Mouse (Mus musculus): ENCODE measurements around the gene Cir1. TPM values are rescaled to one million over a fixed set of nuclear protein-coding genes. Genes with fewer than 3 reads are reported as not detected.

Cir1 gene
- total RNA-seq, 1 experiment from 2014 or later: 27.6 TPM

GRCm38 (mm10) chr2:73272351-73273248, 39.9 kb downstream of the Cir1 start:
- no peak for DNase-seq

GRCm38 (mm10) chr2:73271459-73272161, 40.9 kb downstream of the Cir1 start, which contains the start of gene Sp9:
Gene Sp9 (plus strand): TSS chr2:73271925.
- DNase-seq: peak; percentile 39

GRCm38 (mm10) chr2:73270593-73271458, 41.7 kb downstream of the Cir1 start:
- DNase-seq: no peak

- DNase-seq: no peak
Observed at GRCm38 (mm10) chr2:73270071-73270592, 42.4 kb downstream of the Cir1 start.

GRCm38 (mm10) chr2:73269666-73270065, 42.8 kb downstream of the Cir1 start:
- no peak for DNase-seq

GRCm38 (mm10) chr2:73268836-73269395, 43.6 kb downstream of the Cir1 start:
- no peak for DNase-seq

GRCm38 (mm10) chr2:73268281-73268680, 44.2 kb downstream of the Cir1 start:
- no peak for DNase-seq

GRCm38 (mm10) chr2:73267818-73268217, 44.7 kb downstream of the Cir1 start:
- DNase-seq: no peak

GRCm38 (mm10) chr2:73267231-73267630, 45.3 kb downstream of the Cir1 start:
- no peak for DNase-seq

GRCm38 (mm10) chr2:73266623-73267022, 45.9 kb downstream of the Cir1 start:
- DNase-seq: no peak

- no peak for DNase-seq
Observed at GRCm38 (mm10) chr2:73266011-73266410, 46.5 kb downstream of the Cir1 start.

- no peak for DNase-seq
Observed at GRCm38 (mm10) chr2:73264611-73265195, 47.8 kb downstream of the Cir1 start.

GRCm38 (mm10) chr2:73263794-73264610, 48.5 kb downstream of the Cir1 start:
- DNase-seq: no peak

GRCm38 (mm10) chr2:73263172-73263765, 49.2 kb downstream of the Cir1 start:
- no peak for DNase-seq

GRCm38 (mm10) chr2:73248701-73249100, 63.8 kb downstream of the Cir1 start:
- no peak for DNase-seq

GRCm38 (mm10) chr2:73241299-73241698, 71.2 kb downstream of the Cir1 start:
- no peak for DNase-seq
